8 mouse cellular contexts compared by ENCODE assay signal in the genomic region with DNA sequence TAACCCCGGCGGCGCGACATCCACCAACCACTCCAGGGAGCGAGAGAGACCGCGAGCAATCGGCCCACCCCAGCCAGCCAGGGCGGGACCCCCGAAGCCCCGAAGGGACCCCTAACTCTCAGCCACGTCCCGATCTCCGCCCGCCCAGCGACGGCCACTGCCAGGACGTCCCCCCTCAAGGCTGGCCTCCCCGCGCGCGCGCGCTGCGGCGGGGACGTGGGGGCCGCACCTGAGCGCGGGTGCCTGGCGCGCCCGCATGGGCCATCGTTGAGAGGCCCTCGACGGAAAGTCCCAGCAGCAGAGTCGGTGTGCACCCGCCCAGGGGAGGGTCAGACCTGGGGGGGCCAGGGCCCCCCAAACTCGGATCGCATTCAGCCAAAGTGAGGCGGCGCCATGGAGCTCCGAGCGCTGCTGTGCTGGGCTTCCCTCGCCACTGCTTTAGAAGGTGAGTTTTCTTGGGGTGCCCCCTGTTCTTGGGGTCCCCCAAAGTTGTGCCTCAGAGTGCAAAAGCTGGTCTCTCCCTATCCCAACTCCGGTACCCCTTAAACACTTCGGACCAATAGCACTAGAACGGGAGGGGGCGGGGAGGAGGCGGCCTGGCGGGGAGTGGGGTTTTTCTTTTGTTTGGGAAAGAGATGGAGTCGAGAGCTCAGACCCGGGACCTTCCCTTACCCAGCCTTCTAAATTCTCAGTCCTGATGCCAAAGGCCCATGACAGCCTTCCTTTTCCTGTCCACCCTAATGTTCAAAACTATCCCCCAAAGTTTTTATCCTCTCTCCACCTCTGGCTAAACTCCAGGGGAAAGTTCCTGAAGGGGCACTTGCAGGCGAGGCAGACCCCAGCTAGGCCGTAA. TPM values are rescaled to one million over a fixed set of nuclear protein-coding genes. Genes with fewer than 3 reads are reported as not detected.
DNase-seq lines count a peak whose midpoint lies in the region; ATAC-seq and TF ChIP-seq lines count a peak whose summit lies in the region.

No protein-coding gene starts in this region.

- intact Hi-C loops in gastrocnemius, postnatal 14 days (cut with DNase I; ENCODE audit: low total_unique reads) = no loop called here

- dilution Hi-C loops in CH12.LX (cut with MboI; ENCODE audit: extremely low pct_ligation_motif_present, extremely low pct_unique_long_range_greater_than_20kb, low sequenced_read_pairs) = no loop called here

- TF ChIP-seq POLR2A in CH12.LX (IDR thresholded peaks at IDR 0.05; ENCODE audit: low read depth, low read length) = no peak

- H3K9ac ChIP-seq in CH12.LX (ENCODE audit: insufficient read depth, low read depth) = peak overlapping the region; percentile 10; the same call in 1 of the 2 replicates
- peak overlapping the region; percentile 62 for H3K9ac ChIP-seq in forebrain, postnatal 0 days
- H3K9ac ChIP-seq in liver, embryonic 16.5 days (ENCODE audit: low read depth, low read length) = peak overlapping the region; percentile 64

- peak; percentile 74 for ATAC-seq in forebrain, postnatal 0 days
- ATAC-seq in liver, embryonic 16.5 days (ENCODE audit: low read depth) = peak; percentile 4; the same call in 1 of the 2 replicates

- DNase-seq in gastrocnemius, adult 18-20 months (ENCODE audit: low spot score) = peak; percentile 10
- DNase-seq in gastrocnemius, postnatal 14 days = no peak
- no peak for DNase-seq in CH12.LX (ENCODE audit: extremely low read depth)
- no peak for DNase-seq in forebrain, postnatal 0 days
- DNase-seq in frontal cortex, adult 2 months (ENCODE audit: extremely low spot score in 1 of 2, low spot score in 1 of 2) = no peak
- no peak for DNase-seq in adrenal gland, postnatal 25 days
- DNase-seq in urinary bladder, adult 2 months (ENCODE audit: low spot score) = no peak

- TF ChIP-seq RAD21 in CH12.LX (IDR thresholded peaks at IDR 0.05; ENCODE audit: low read depth, low read length) = no peak

- H3K27me3 ChIP-seq in CH12.LX (replicated peaks) = peaks cover 63% of the 10 kb centered on the region
- peaks cover 15% of the 10 kb centered on the region for H3K27me3 ChIP-seq in forebrain, postnatal 0 days (ENCODE audit: insufficient read depth, low read length)
- H3K27me3 ChIP-seq in liver, embryonic 16.5 days (ENCODE audit: control insufficient read depth, insufficient read depth, low read depth, low read length) = peaks cover 47% of the 10 kb centered on the region

- TF ChIP-seq CTCF in CH12.LX (conservative IDR thresholded peaks at IDR 0.05 in 1 of 2, IDR thresholded peaks at IDR 0.05 in 1 of 2; ENCODE audit: low read depth in 2 of 2, low read length in 2 of 2) = no peak
- no peak for TF ChIP-seq CTCF in forebrain, postnatal 0 days (IDR thresholded peaks at IDR 0.05; ENCODE audit: low read depth)

- no peaks in the 10 kb centered on the region for H3K79me2 ChIP-seq in CH12.LX (replicated peaks; ENCODE audit: control insufficient read depth, extremely low read depth, insufficient read depth, poor library complexity, severe bottlenecking)

- H3K36me3 ChIP-seq in CH12.LX (replicated peaks in 1 of 2; ENCODE audit: control insufficient read depth in 1 of 2, insufficient read depth in 1 of 2, low read length in 1 of 2) = no peaks in the 10 kb centered on the region
- H3K36me3 ChIP-seq in forebrain, postnatal 0 days (ENCODE audit: insufficient read depth) = 0 out of 2 replicates have a peak, but pooled peaks cover 6% of the 10 kb centered on the region
- no peaks in the 10 kb centered on the region for H3K36me3 ChIP-seq in liver, embryonic 16.5 days (ENCODE audit: control insufficient read depth, insufficient read depth)

- H3K4me1 ChIP-seq in CH12.LX (ENCODE audit: control insufficient read depth in 1 of 2, insufficient read depth in 2 of 2) = peaks cover 7 to 31% of the 10 kb centered on the region in 2 experiments; a peak in 3 of 4 replicates
- H3K4me1 ChIP-seq in forebrain, postnatal 0 days (ENCODE audit: insufficient read depth) = peaks cover 13% of the 10 kb centered on the region
- peaks cover 2% of the 10 kb centered on the region; the same call in 1 of the 2 replicates for H3K4me1 ChIP-seq in liver, embryonic 16.5 days (ENCODE audit: control insufficient read depth, low read depth, low read length)

- H3K27ac ChIP-seq in CH12.LX (ENCODE audit: insufficient read depth, low read depth) = no peak overlapping the region
- H3K27ac ChIP-seq in forebrain, postnatal 0 days (ENCODE audit: low read depth, low read length) = peak overlapping the region; percentile 40; the same call in 1 of the 2 replicates
- peak overlapping the region; percentile 67 for H3K27ac ChIP-seq in liver, embryonic 16.5 days (ENCODE audit: low read length)

- no peak for TF ChIP-seq EP300 in CH12.LX (IDR thresholded peaks at IDR 0.05; ENCODE audit: low read length)

- peak overlapping the region in 2 of 3 experiments; percentile 41 to 54 for H3K4me3 ChIP-seq in CH12.LX (replicated peaks in 1 of 3; ENCODE audit: low read depth in 2 of 3, low read length in 2 of 3, poor library complexity in 1 of 3)
- peak overlapping the region; percentile 65 for H3K4me3 ChIP-seq in forebrain, postnatal 0 days (ENCODE audit: low read depth, low read length)
- H3K4me3 ChIP-seq in liver, embryonic 16.5 days (ENCODE audit: low read depth, low read length) = peak overlapping the region; percentile 57

- H3K9me3 ChIP-seq in CH12.LX (replicated peaks; ENCODE audit: low read length) = no peaks in the 10 kb centered on the region
- H3K9me3 ChIP-seq in forebrain, postnatal 0 days (ENCODE audit: low read length) = no peaks in the 10 kb centered on the region
- H3K9me3 ChIP-seq in liver, embryonic 16.5 days (replicated peaks; ENCODE audit: control insufficient read depth, low read length) = no peaks in the 10 kb centered on the region

- in situ Hi-C loops in CH12.LX (cut with MboI; ENCODE audit: low pct_ligation_motif_present, low pct_unique_long_range_greater_than_20kb, low sequenced_read_pairs) = no loop called here

- H3K4me2 ChIP-seq in CH12.LX (ENCODE audit: insufficient read depth, low read depth, poor library complexity, severe bottlenecking) = peak overlapping the region; percentile 71
- peak overlapping the region; percentile 94 for H3K4me2 ChIP-seq in forebrain, postnatal 0 days (ENCODE audit: low read depth)
- peak overlapping the region; percentile 47 for H3K4me2 ChIP-seq in liver, embryonic 16.5 days (ENCODE audit: low read depth, low read length)

- WGBS in forebrain, postnatal 0 days = 3% methylated on average over 50 of the region's 55 CpGs
- WGBS in liver, embryonic 16.5 days (ENCODE audit: insufficient replicate concordance) = 3% methylated on average over 55 of the region's 55 CpGs

RNA-seq across cellular contexts. Expression of a gene that starts 0.5 kb away (rescaled TPM):
- total RNA-seq in gastrocnemius, adult 18-20 months (2021) = 10 to 100 TPM in 1 of 2 experiments, 1 to 10 TPM in 1; 8.2 to 14.4 TPM
- 10 to 100 TPM; 26.5 to 27.4 TPM for total RNA-seq in gastrocnemius, postnatal 14 days (2021)
- total RNA-seq in CH12.LX (2012; rRNA removed) = 1.6 and 2.2 TPM in 2 replicates
- 0.41 and 0.56 TPM in 2 replicates for total RNA-seq in CH12.LX (2014; rRNA removed)
- polyA plus RNA-seq in CH12.LX (2012; ENCODE audit: insufficient read length, low read depth) = 1.4 and 1.5 TPM in 2 replicates
- 8.9 and 12.7 TPM in 2 replicates for total RNA-seq in forebrain, postnatal 0 days (2014; rRNA removed)
- 3.5 and 4.9 TPM in 2 replicates for polyA plus RNA-seq in forebrain, postnatal 0 days (2015; fragmentation: Nextera tagmentation; extraction: Ambion mirVana)
- polyA plus RNA-seq in liver, embryonic 16.5 days (2015; fragmentation: Nextera tagmentation; extraction: Ambion mirVana) = 7.3 and 9.1 TPM in 2 replicates
- 5.6 and 6.0 TPM in 2 replicates for polyA plus RNA-seq in frontal cortex, adult 2 months (2012; rRNA removed)
- 54.6 and 70.5 TPM in 2 replicates for total RNA-seq in adrenal gland, postnatal 25 days (2021)
- 24.2 and 31.4 TPM in 2 replicates for polyA plus RNA-seq in urinary bladder, adult 2 months (2012; rRNA removed)

RNA-seq across cellular contexts. Expression of a gene that starts 17.0 kb away (rescaled TPM):
- total RNA-seq in gastrocnemius, adult 18-20 months (2021) = 1 to 10 TPM; 2.0 to 2.2 TPM
- 1 to 10 TPM; 3.1 to 3.3 TPM for total RNA-seq in gastrocnemius, postnatal 14 days (2021)
- total RNA-seq in CH12.LX (2012; rRNA removed) = 11.1 and 11.5 TPM in 2 replicates
- 2.8 and 3.0 TPM in 2 replicates for total RNA-seq in CH12.LX (2014; rRNA removed)
- polyA plus RNA-seq in CH12.LX (2012; ENCODE audit: insufficient read length, low read depth) = 7.9 and 8.2 TPM in 2 replicates
- total RNA-seq in forebrain, postnatal 0 days (2014; rRNA removed) = 19.3 and 21.8 TPM in 2 replicates
- 12.5 and 18.4 TPM in 2 replicates for polyA plus RNA-seq in forebrain, postnatal 0 days (2015; fragmentation: Nextera tagmentation; extraction: Ambion mirVana)
- polyA plus RNA-seq in liver, embryonic 16.5 days (2015; fragmentation: Nextera tagmentation; extraction: Ambion mirVana) = 2.8 and 3.0 TPM in 2 replicates
- polyA plus RNA-seq in frontal cortex, adult 2 months (2012; rRNA removed) = 32.6 and 34.6 TPM in 2 replicates
- 9.2 and 17.7 TPM in 2 replicates for total RNA-seq in adrenal gland, postnatal 25 days (2021)
- 16.6 and 17.1 TPM in 2 replicates for polyA plus RNA-seq in urinary bladder, adult 2 months (2012; rRNA removed)

RNA-seq across cellular contexts. Expression of a gene that starts 36.2 kb away (rescaled TPM):
- 1 to 10 TPM; 2.2 to 4.4 TPM for total RNA-seq in gastrocnemius, adult 18-20 months (2021)
- 1 to 10 TPM; 7.9 to 9.6 TPM for total RNA-seq in gastrocnemius, postnatal 14 days (2021)
- total RNA-seq in CH12.LX (2012; rRNA removed) (1.4 and 1.8 TPM in 2 replicates), CH12.LX (2014; rRNA removed) (0.81 and 0.86 TPM in 2 replicates)
- polyA plus RNA-seq in CH12.LX (2012; ENCODE audit: insufficient read length, low read depth) = 3.9 and 5.1 TPM in 2 replicates
- 10.8 and 11.4 TPM in 2 replicates for total RNA-seq in forebrain, postnatal 0 days (2014; rRNA removed)
- polyA plus RNA-seq in forebrain, postnatal 0 days (2015; fragmentation: Nextera tagmentation; extraction: Ambion mirVana) = 9.9 and 11.6 TPM in 2 replicates
- 9.3 and 9.6 TPM in 2 replicates for polyA plus RNA-seq in liver, embryonic 16.5 days (2015; fragmentation: Nextera tagmentation; extraction: Ambion mirVana)
- polyA plus RNA-seq in frontal cortex, adult 2 months (2012; rRNA removed) = 8.5 and 9.0 TPM in 2 replicates
- total RNA-seq in adrenal gland, postnatal 25 days (2021) = 32.3 and 40.8 TPM in 2 replicates
- polyA plus RNA-seq in urinary bladder, adult 2 months (2012; rRNA removed) = 54.5 and 62.8 TPM in 2 replicates

RNA-seq across cellular contexts. Expression of a gene that starts 43.0 kb away (rescaled TPM):
- 10 to 100 TPM; 29.6 to 40.8 TPM for total RNA-seq in gastrocnemius, adult 18-20 months (2021)
- 10 to 100 TPM; 39.0 to 40.6 TPM for total RNA-seq in gastrocnemius, postnatal 14 days (2021)
- total RNA-seq in CH12.LX (2012; rRNA removed) = 165 and 267 TPM in 2 replicates
- 148 and 183 TPM in 2 replicates for total RNA-seq in CH12.LX (2014; rRNA removed)
- polyA plus RNA-seq in CH12.LX (2012; ENCODE audit: insufficient read length, low read depth) = 493 and 576 TPM in 2 replicates
- 136 and 153 TPM in 2 replicates for total RNA-seq in forebrain, postnatal 0 days (2014; rRNA removed)
- 52.3 and 55.6 TPM in 2 replicates for polyA plus RNA-seq in forebrain, postnatal 0 days (2015; fragmentation: Nextera tagmentation; extraction: Ambion mirVana)
- polyA plus RNA-seq in liver, embryonic 16.5 days (2015; fragmentation: Nextera tagmentation; extraction: Ambion mirVana) = 68.0 and 69.7 TPM in 2 replicates
- polyA plus RNA-seq in frontal cortex, adult 2 months (2012; rRNA removed) = 268 and 278 TPM in 2 replicates
- total RNA-seq in adrenal gland, postnatal 25 days (2021) = 164 and 195 TPM in 2 replicates
- polyA plus RNA-seq in urinary bladder, adult 2 months (2012; rRNA removed) = 163 and 168 TPM in 2 replicates

RNA-seq across cellular contexts. Expression of a gene that starts 56.0 kb away (rescaled TPM):
- total RNA-seq in gastrocnemius, adult 18-20 months (2021) = 10 to 100 TPM; 19.1 to 20.8 TPM
- total RNA-seq in gastrocnemius, postnatal 14 days (2021) = 10 to 100 TPM; 30.5 to 36.3 TPM
- total RNA-seq in CH12.LX (2012; rRNA removed) (2.9 and 4.1 TPM in 2 replicates), CH12.LX (2014; rRNA removed) (0.91 and 1.6 TPM in 2 replicates)
- 4.4 and 5.2 TPM in 2 replicates for polyA plus RNA-seq in CH12.LX (2012; ENCODE audit: insufficient read length, low read depth)
- 15.2 and 16.2 TPM in 2 replicates for total RNA-seq in forebrain, postnatal 0 days (2014; rRNA removed)
- polyA plus RNA-seq in forebrain, postnatal 0 days (2015; fragmentation: Nextera tagmentation; extraction: Ambion mirVana) = 15.8 and 23.4 TPM in 2 replicates
- 7.0 and 7.8 TPM in 2 replicates for polyA plus RNA-seq in liver, embryonic 16.5 days (2015; fragmentation: Nextera tagmentation; extraction: Ambion mirVana)
- 12.4 and 13.1 TPM in 2 replicates for polyA plus RNA-seq in frontal cortex, adult 2 months (2012; rRNA removed)
- 9.6 and 12.1 TPM in 2 replicates for total RNA-seq in adrenal gland, postnatal 25 days (2021)
- 8.2 and 9.0 TPM in 2 replicates for polyA plus RNA-seq in urinary bladder, adult 2 months (2012; rRNA removed)

Comparison
In these comparisons a context has a peak if more than half of its experiments do, and no peak if none do; other contexts are left out.
1. H3K9ac ChIP-seq: peak in every context shown above with its lines; median percentile 64 in liver, embryonic 16.5 days; 62 in forebrain, postnatal 0 days; 10 in CH12.LX.